ENCODE assay signal across 21 mouse cellular contexts in the genomic region with DNA sequence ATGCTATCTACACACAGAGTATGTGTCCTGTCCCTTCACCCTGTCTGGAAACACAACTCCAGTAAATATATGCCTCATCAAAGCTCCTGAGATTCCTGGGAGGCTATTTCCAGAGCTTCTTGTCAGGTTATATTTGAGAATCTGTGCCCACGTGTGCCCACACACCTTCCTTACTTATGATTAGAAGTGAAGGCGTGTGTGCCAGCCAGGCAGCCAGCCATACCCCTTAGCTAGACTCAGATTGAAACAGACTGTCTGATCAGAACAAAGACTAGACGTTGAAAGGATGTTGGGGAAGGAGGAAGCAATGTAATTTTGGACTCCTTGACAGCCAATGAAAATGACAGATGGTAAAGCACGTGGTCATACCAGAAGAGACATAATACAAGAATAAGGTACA. TPM values are rescaled to one million over a fixed set of nuclear protein-coding genes. Genes with fewer than 3 reads are reported as not detected.
"Had no signal": no experiment of that assay in that cellular context is flagged by ENCODE, and none has a peak within 500 bp of the region (broad histone marks: within the 10 kb centered on the region; RNA-seq: fewer than 3 reads in every experiment).

No protein-coding gene starts in this region.

- H3K36me3 ChIP-seq: limb, embryonic 12.5 days; liver, embryonic 13.5 days; lung, embryonic 15.5 days; midbrain, embryonic 15.5 days; neural tube, embryonic 12.5 days; stomach, embryonic 15.5 days had no signal

- H3K27ac ChIP-seq: kidney, postnatal 0 days; layer of hippocampus, adult 2 months; limb, embryonic 12.5 days; liver, embryonic 13.5 days; lung, embryonic 15.5 days; macrophage; midbrain, embryonic 15.5 days; neural tube, embryonic 12.5 days; stomach, embryonic 15.5 days had no signal

- H3K27me3 ChIP-seq: liver, embryonic 13.5 days; lung, embryonic 15.5 days; midbrain, embryonic 15.5 days; neural tube, embryonic 12.5 days; stomach, embryonic 15.5 days had no signal

- ATAC-seq: liver, postnatal 0 days; midbrain, embryonic 15.5 days had no signal

- H3K4me2 ChIP-seq: limb, embryonic 12.5 days; liver, embryonic 13.5 days; lung, embryonic 15.5 days; midbrain, embryonic 11.5 days; midbrain, embryonic 15.5 days; neural tube, embryonic 12.5 days; stomach, embryonic 15.5 days had no signal

- DNase-seq: kidney, adult 11 months; kidney, adult 9 months; kidney, postnatal 36 days; liver; liver, embryonic 13.5 days; liver, postnatal 0 days; lung, postnatal 14 days; thymus, postnatal 36 days had no signal

- H3K9me3 ChIP-seq: liver, embryonic 13.5 days; lung, embryonic 15.5 days; stomach, embryonic 15.5 days had no signal

- H3K4me3 ChIP-seq: layer of hippocampus, adult 2 months; limb, embryonic 12.5 days; liver, embryonic 13.5 days; lung, embryonic 15.5 days; megakaryocyte, embryonic 14.5 days; midbrain, embryonic 15.5 days; neural tube, embryonic 12.5 days; stomach, embryonic 15.5 days had no signal

- H3K9ac ChIP-seq: limb, embryonic 12.5 days; liver, embryonic 13.5 days; liver, postnatal 0 days; lung, embryonic 15.5 days; midbrain, embryonic 15.5 days; neural tube, embryonic 12.5 days; stomach, embryonic 15.5 days had no signal

- H3K4me1 ChIP-seq: liver, embryonic 13.5 days; lung, embryonic 15.5 days; neural tube, embryonic 12.5 days; stomach, embryonic 15.5 days had no signal

RNA-seq across cellular contexts. Expression of a gene that starts 45.4 kb away (rescaled TPM):
- total RNA-seq: monocyte, adult 5-6 weeks; neutrophil, adult 5-6 weeks had no signal
- polyA plus RNA-seq: liver, postnatal 0 days; macrophage; spleen, adult 2 months had no signal
